Mouse (Mus musculus) hindbrain, embryonic 12.5 days (tissue): ENCODE measurements around the gene Scamp1. TPM values are rescaled to one million over a fixed set of nuclear protein-coding genes. Genes with fewer than 3 reads are reported as not detected.
"Not testable (repeated sequence)": the region's sequence is repeated elsewhere in the genome, so short reads cannot be mapped to it uniquely, and the experiment has no call there.

Experiments used
- ATAC-seq: fragments of 200-750 bp; cut with Nextera tagmentation; 2 replicates; pipeline ENCODE4 v1.8.0; 2017; ENCODE audit warnings: moderate TSS enrichment; ENCODE audit not compliant: low FRiP score
- H3K27ac ChIP-seq: fragments of 300-500 bp; sonication (generic); 2 replicates; pipeline ENCODE4 v1.5.1; 2016; ENCODE audit warnings: mild to moderate bottlenecking
- H3K27me3 ChIP-seq: fragments of 300-500 bp; sonication (generic); 2 replicates; pipeline ENCODE4 v1.6.1; 2016; ENCODE audit warnings: mild to moderate bottlenecking
- H3K36me3 ChIP-seq: fragments of 300-500 bp; sonication (generic); 2 replicates; pipeline ENCODE4 v1.6.1; 2016; ENCODE audit warnings: mild to moderate bottlenecking
- H3K4me1 ChIP-seq: fragments of 300-500 bp; sonication (generic); 2 replicates; pipeline ENCODE4 v1.6.1; 2016
- H3K4me2 ChIP-seq: fragments of 300-500 bp; sonication (generic); replicated peaks from 2 replicates; pipeline ENCODE4 v1.6.1; 2016; ENCODE audit warnings: mild to moderate bottlenecking
- H3K4me3 ChIP-seq: fragments of 300-500 bp; sonication (generic); 2 replicates; pipeline ENCODE4 v1.5.1; 2016; ENCODE audit warnings: mild to moderate bottlenecking
- H3K9ac ChIP-seq: fragments of 300-500 bp; sonication (generic); 2 replicates; pipeline ENCODE4 v1.6.1; 2016; ENCODE audit warnings: mild to moderate bottlenecking, moderate library complexity
- H3K9me3 ChIP-seq: fragments of 300-500 bp; sonication (generic); replicated peaks from 2 replicates; pipeline ENCODE4 v1.6.1; 2016; ENCODE audit warnings: mild to moderate bottlenecking
- WGBS: fragments of 180-500 bp; shearing (Covaris S2); methylation state at CpG from one replicate; pipeline ENCODE4 v1.1.7; 2016; 5-methylcytosine and 5-hydroxymethylcytosine counted together
- polyA plus RNA-seq: library from polyadenylated mRNA; unstranded; fragments of >200 nt; fragmentation: Nextera tagmentation; extraction: Ambion mirVana; gene quantifications from 2 replicates; pipeline ENCODE4 v1.2.1, GENCODE M21; 2016

Scamp1 gene
- polyA plus RNA-seq, result 78.4 and 82.9 TPM in 2 replicates

GRCm38 (mm10) chr13:94285281-94285871, at the start of gene Scamp1:
Gene Scamp1, minus strand, starts transcription at chr13:94285857.
- H3K36me3 ChIP-seq, result no peaks in the 10 kb centered on the region
- H3K4me2 ChIP-seq, result peak within 1 kb of the TSS; percentile 79
- under 1% methylated on average over 60 of the region's 62 CpGs for WGBS
- 0 out of 2 replicates have a peak, but pooled peaks cover 3% of the 10 kb centered on the region for H3K27me3 ChIP-seq
- H3K27ac ChIP-seq, result peak within 1 kb of the TSS; percentile 93
- no peaks in the 10 kb centered on the region for H3K9me3 ChIP-seq
- peak within 1 kb of the TSS; percentile 93 for H3K9ac ChIP-seq
- peak; percentile 98 for ATAC-seq
- peak within 1 kb of the TSS; percentile 97 for H3K4me3 ChIP-seq
- peaks cover 12% of the 10 kb centered on the region for H3K4me1 ChIP-seq

GRCm38 (mm10) chr13:94330392-94330979, 44.8 kb upstream of the Scamp1 start:
- H3K27ac ChIP-seq, result no peak overlapping the region
- H3K9ac ChIP-seq, result no peak overlapping the region
- H3K4me3 ChIP-seq, result no peak overlapping the region
- H3K4me1 ChIP-seq, result no peaks in the 10 kb centered on the region
- H3K4me2 ChIP-seq, result no peak overlapping the region
- 86% methylated on average over 3 of the region's 3 CpGs for WGBS
- no peaks in the 10 kb centered on the region for H3K9me3 ChIP-seq
- no peak for ATAC-seq
- no peaks in the 10 kb centered on the region for H3K36me3 ChIP-seq
- H3K27me3 ChIP-seq, result no peaks in the 10 kb centered on the region

GRCm38 (mm10) chr13:94329005-94329404, 43.3 kb upstream of the Scamp1 start:
- WGBS, result 93% methylated on average over 6 of the region's 6 CpGs
- not testable (repeated sequence) for H3K27me3 ChIP-seq, ATAC-seq, H3K27ac ChIP-seq, H3K4me3 ChIP-seq, H3K36me3 ChIP-seq, H3K9ac ChIP-seq, H3K9me3 ChIP-seq, H3K4me1 ChIP-seq, H3K4me2 ChIP-seq

DNA sequence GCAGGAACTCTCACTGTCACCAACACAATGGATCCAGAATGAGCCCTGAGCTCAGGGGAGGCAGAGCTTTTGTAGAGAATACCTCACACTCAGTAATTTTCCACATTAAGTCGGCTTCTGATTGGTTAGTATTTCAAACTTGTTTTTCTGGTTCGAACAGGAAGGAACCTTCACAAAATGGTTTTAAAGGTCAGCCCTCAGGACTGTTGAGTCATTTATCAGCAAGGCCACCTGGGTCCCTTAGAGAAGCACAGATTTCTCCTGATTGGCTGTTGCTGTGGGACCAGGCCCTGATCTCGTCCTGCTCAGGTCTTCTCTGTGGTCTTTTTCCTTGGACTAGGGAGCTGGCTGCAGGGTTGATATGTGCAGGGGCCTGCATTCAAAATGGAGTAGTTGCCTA, 42.4 kb upstream of the Scamp1 start:
- H3K36me3 ChIP-seq, result no peaks in the 10 kb centered on the region
- 76% methylated on average over 3 of the region's 3 CpGs for WGBS
- no peak overlapping the region for H3K4me2 ChIP-seq
- H3K27me3 ChIP-seq, result no peaks in the 10 kb centered on the region
- H3K4me1 ChIP-seq, result no peaks in the 10 kb centered on the region
- H3K27ac ChIP-seq, result no peak overlapping the region
- H3K4me3 ChIP-seq, result no peak overlapping the region
- no peak for ATAC-seq
- peaks cover 4% of the 10 kb centered on the region for H3K9me3 ChIP-seq
- no peak overlapping the region for H3K9ac ChIP-seq

DNA sequence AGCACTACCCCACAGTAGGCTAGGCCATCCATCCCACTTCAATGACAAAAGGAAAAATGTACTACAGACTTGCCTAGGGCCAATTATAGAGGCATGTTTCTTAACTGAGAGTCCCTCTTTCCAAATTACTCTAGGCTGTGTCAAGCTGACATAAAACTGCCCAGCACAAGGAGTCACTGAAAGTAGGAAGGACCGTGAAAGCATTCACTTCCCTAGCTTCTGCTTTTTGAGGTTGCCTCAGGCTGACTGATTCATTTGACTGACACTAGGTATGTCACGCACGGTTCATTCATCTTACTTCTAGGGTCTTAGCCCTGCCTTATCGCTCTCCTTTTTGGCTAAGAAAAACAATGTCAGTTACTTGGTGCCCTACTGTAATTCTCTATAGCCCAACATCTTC, 36.8 kb upstream of the Scamp1 start:
- peaks cover 4% of the 10 kb centered on the region for H3K9me3 ChIP-seq
- no peaks in the 10 kb centered on the region; the same call in 1 of the 2 replicates for H3K27me3 ChIP-seq
- H3K9ac ChIP-seq, result no peak overlapping the region
- no peaks in the 10 kb centered on the region for H3K36me3 ChIP-seq
- H3K4me2 ChIP-seq, result no peak overlapping the region
- WGBS, result 93% methylated on average over 4 of the region's 4 CpGs
- H3K4me3 ChIP-seq, result no peak overlapping the region
- no peaks in the 10 kb centered on the region for H3K4me1 ChIP-seq
- no peak for ATAC-seq
- H3K27ac ChIP-seq, result no peak overlapping the region

DNA sequence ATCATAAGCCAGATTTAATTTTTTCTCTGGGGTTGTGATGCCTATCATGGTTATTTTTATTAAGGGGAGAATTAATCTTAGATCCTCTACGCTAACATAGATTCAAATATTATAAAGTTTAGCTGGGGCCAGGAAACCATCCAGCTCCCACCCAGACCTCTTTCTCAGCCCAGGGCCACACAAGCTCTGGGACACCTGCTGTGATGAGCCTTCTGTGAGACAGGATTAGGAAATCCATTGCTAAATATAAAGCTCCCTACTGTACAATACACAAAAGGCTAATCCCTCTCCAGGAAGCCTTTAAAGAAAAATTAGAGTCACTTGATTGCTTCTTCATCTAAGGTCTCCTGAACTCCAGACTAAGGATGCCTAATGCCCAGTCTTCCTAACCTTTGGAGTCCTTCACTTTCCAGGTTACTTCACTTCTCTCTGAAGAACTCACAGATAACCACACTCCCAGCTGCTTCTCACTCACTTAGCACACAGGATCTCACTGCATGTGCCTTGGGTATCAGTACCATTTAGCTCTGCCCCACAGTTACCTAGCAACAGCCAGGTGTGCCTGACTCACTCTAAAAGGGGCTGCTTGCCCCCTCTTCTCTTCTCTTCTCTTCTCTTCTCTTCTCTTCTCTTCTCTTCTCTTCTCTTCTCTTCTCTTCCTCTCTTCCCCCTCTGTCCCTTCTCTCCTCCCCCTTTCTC, 35.6 kb upstream of the Scamp1 start:
- H3K4me2 ChIP-seq, result no peak overlapping the region
- H3K27ac ChIP-seq, result no peak overlapping the region
- ATAC-seq, result no peak
- no peak overlapping the region for H3K4me3 ChIP-seq
- H3K9me3 ChIP-seq, result peaks cover 4% of the 10 kb centered on the region
- no peak overlapping the region for H3K9ac ChIP-seq
- no peaks in the 10 kb centered on the region; the same call in 1 of the 2 replicates for H3K27me3 ChIP-seq
- H3K4me1 ChIP-seq, result no peaks in the 10 kb centered on the region
- 84% methylated on average over 1 of the region's 1 CpGs for WGBS
- no peaks in the 10 kb centered on the region for H3K36me3 ChIP-seq

- no peak for ATAC-seq
- H3K4me1 ChIP-seq, result no peaks in the 10 kb centered on the region
- no peaks in the 10 kb centered on the region; the same call in 1 of the 2 replicates for H3K27me3 ChIP-seq
- no peak overlapping the region for H3K4me3 ChIP-seq
- no peaks in the 10 kb centered on the region for H3K36me3 ChIP-seq
- H3K27ac ChIP-seq, result no peak overlapping the region; the same call in 1 of the 2 replicates
- no peak overlapping the region for H3K9ac ChIP-seq
- 49% methylated on average over 10 of the region's 10 CpGs for WGBS
- no peak overlapping the region for H3K4me2 ChIP-seq
- no peaks in the 10 kb centered on the region for H3K9me3 ChIP-seq
These were observed 31.4 kb upstream of the Scamp1 start for GRCm38 (mm10) chr13:94316975-94317511.

GRCm38 (mm10) chr13:94312812-94313211, 27.2 kb upstream of the Scamp1 start:
- not testable (repeated sequence) for H3K36me3 ChIP-seq, H3K4me3 ChIP-seq, H3K4me1 ChIP-seq, H3K27me3 ChIP-seq, H3K9ac ChIP-seq, H3K9me3 ChIP-seq, H3K4me2 ChIP-seq, ATAC-seq, H3K27ac ChIP-seq
- 92% methylated on average over 8 of the region's 8 CpGs for WGBS

GRCm38 (mm10) chr13:94308279-94308678, 22.6 kb upstream of the Scamp1 start:
- Histone ChIP-seq H3K9me3 (no peaks in the 10 kb centered on the region), H3K36me3 (no peaks in the 10 kb centered on the region), H3K27me3 (no peaks in the 10 kb centered on the region; the same call in 1 of the 2 replicates), H3K4me2 (no peak overlapping the region), H3K4me3 (no peak overlapping the region), H3K9ac (no peak overlapping the region), H3K4me1 (peaks cover 12% of the 10 kb centered on the region), H3K27ac (no peak overlapping the region)
- no peak for ATAC-seq
- 82% methylated on average over 2 of the region's 2 CpGs for WGBS

- H3K4me2 ChIP-seq, result peak overlapping the region; percentile 46; the same call in 1 of the 2 replicates
- H3K9me3 ChIP-seq, result no peaks in the 10 kb centered on the region
- no peak overlapping the region for H3K4me3 ChIP-seq
- no peak overlapping the region for H3K9ac ChIP-seq
- H3K4me1 ChIP-seq, result peaks cover 12% of the 10 kb centered on the region
- H3K27ac ChIP-seq, result no peak overlapping the region
- no peak for ATAC-seq
- 93% methylated on average over 7 of the region's 7 CpGs for WGBS
- H3K27me3 ChIP-seq, result no peaks in the 10 kb centered on the region; the same call in 1 of the 2 replicates
- no peaks in the 10 kb centered on the region for H3K36me3 ChIP-seq
These were observed 21.9 kb upstream of the Scamp1 start for GRCm38 (mm10) chr13:94307531-94307930.

DNA sequence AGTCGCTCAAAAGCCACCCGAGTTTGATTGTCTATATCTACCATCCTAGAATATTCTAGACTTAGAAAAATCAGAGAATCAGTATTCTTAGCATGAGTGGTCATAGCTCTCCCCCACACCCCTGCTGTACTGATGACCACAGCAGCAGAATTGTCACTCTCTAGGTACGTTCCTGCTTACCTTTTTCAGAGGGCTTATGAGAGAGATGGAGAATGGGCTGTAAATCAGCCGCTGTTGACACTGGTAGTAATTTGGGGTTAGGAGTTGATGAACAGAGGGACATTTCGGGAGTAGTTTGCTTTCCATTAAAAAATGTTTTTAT, 21.3 kb upstream of the Scamp1 start:
- Histone ChIP-seq H3K4me2 (peak overlapping the region; percentile 46), H3K4me3 (peak overlapping the region; percentile 17), H3K9ac (peak overlapping the region; percentile 40), H3K36me3 (no peaks in the 10 kb centered on the region), H3K9me3 (no peaks in the 10 kb centered on the region), H3K27me3 (no peaks in the 10 kb centered on the region; the same call in 1 of the 2 replicates), H3K27ac (peak overlapping the region; percentile 2; the same call in 1 of the 2 replicates), H3K4me1 (peaks cover 12% of the 10 kb centered on the region)
- peak; percentile 52 for ATAC-seq
- WGBS, result 29% methylated on average over 5 of the region's 5 CpGs

DNA sequence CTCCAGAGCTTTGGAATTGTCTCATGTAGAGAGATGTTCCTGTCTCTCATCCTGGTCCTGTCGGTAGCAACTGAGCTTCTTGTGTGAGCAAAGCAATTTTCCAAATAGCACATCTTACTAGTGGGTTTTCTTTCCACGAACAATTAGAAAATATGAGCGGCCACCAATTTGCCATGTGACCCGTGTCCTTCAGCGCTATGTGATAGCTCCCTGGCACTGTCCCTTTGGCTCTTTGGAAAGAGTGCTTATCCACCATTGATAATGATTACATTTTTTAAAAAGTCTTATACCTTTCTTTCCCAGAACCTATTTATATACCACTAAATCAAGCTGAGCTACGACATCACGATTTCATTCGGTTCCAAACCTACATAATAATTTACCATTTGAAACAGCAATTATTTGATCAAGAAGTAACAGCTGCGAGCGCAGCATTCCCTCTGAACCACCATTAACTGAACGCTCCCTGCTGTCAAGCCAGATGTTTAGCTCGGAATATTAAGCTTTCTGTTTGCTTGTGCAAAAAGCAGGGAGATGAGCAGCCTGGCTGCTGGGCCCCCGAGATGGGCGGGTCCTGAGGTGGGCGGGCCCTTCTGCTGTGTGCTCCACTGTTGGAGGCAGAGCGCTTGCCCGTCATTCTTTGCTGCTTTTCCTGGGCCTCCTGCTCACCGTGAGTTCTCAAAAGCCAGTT, 20.8 kb upstream of the Scamp1 start:
- Histone ChIP-seq H3K9ac (peak overlapping the region; percentile 40), H3K27ac (peak overlapping the region; percentile 2; the same call in 1 of the 2 replicates), H3K36me3 (no peaks in the 10 kb centered on the region), H3K27me3 (no peaks in the 10 kb centered on the region; the same call in 1 of the 2 replicates), H3K4me1 (peaks cover 12% of the 10 kb centered on the region), H3K4me2 (peak overlapping the region; percentile 46), H3K4me3 (peak overlapping the region; percentile 17), H3K9me3 (no peaks in the 10 kb centered on the region)
- ATAC-seq, result peak; percentile 94
- WGBS, result 45% methylated on average over 18 of the region's 18 CpGs
